Mouse (Mus musculus) thymus, adult 2 months (tissue): ENCODE measurements around the gene Zfp354c.

Source experiments
- CTCF ChIP-seq: fragments of 200-500 bp; IDR thresholded peaks from 2 replicates; pipeline ENCODE4 v1.5.1; 2012; ENCODE audit warnings: mild to moderate bottlenecking, control low read depth, low read length, moderate library complexity, borderline replicate concordance; ENCODE audit not compliant: control insufficient read depth, poor library complexity, insufficient read depth; ENCODE audit errors: extremely low read depth
- POLR2A ChIP-seq: fragments of 200-500 bp; IDR thresholded peaks from 2 replicates; pipeline ENCODE4 v1.6.1; 2012; ENCODE audit warnings: mild to moderate bottlenecking, low read length, control low read depth, moderate library complexity; ENCODE audit not compliant: control insufficient read depth, poor library complexity, insufficient read depth; ENCODE audit errors: extremely low read depth

DNA sequence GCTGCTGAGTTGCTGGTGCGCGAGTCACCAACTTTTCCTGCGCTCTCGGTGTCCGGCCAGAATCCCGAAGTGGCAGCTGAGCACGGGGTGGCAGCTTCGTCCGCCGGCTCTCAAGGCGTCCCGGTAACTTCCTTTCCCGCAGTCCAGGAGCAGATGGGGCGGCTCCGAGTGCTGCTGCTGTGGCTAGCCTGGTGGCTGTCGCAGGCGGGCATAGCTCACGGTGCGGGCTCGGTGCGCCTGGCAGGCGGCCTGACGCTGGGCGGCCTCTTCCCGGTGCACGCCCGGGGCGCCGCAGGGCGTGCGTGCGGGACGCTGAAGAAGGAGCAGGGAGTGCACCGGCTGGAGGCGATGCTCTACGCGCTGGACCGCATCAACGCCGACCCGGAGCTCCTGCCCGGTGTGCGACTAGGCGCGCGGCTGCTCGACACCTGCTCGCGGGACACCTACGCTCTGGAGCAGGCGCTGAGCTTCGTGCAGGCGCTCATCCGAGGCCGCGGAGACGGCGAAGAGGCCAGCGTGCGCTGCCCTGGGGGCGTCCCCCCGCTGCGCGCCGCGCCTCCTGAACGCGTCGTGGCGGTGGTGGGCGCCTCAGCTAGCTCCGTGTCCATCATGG lies 23.6 kb upstream of the Zfp354c start:
- TF ChIP-seq CTCF = no peak
- no peak for TF ChIP-seq POLR2A
